Mouse (Mus musculus) macrophage (primary cell): Measurements from ENCODE around the gene Slc35f3. TPM values are rescaled to one million over a fixed set of nuclear protein-coding genes. Genes with fewer than 3 reads are reported as not detected.
"Not testable (repeated sequence)": the region's sequence is repeated elsewhere in the genome, so short reads cannot be mapped to it uniquely, and the experiment has no call there.

Experiments
- H3K27ac ChIP-seq: fragments of 350-480 bp; formaldehyde crosslinking; 2 replicates; pipeline ENCODE4 v1.9.0; 2021
- H3K36me3 ChIP-seq: fragments of 350-480 bp; formaldehyde crosslinking; 2 replicates; pipeline ENCODE4 v1.9.0; 2021; ENCODE audit errors: inconsistent target
- H3K4me3 ChIP-seq: fragments of 350-480 bp; formaldehyde crosslinking; 2 replicates; pipeline ENCODE4 v1.9.0; 2021; ENCODE audit errors: inconsistent target
- H3K79me2 ChIP-seq: fragments of 350-480 bp; formaldehyde crosslinking; 2 replicates; pipeline ENCODE4 v1.9.0; 2021; ENCODE audit errors: inconsistent target
- WGBS: methylation state at CpG from one replicate; pipeline ENCODE4 v1.1.7; 2026; ENCODE audit warnings: inconsistent platforms; ENCODE audit not compliant: missing documents; 5-methylcytosine and 5-hydroxymethylcytosine counted together
- polyA plus RNA-seq: library from polyadenylated mRNA; stranded (reverse); fragments of 250-400 nt; gene quantifications from 3 replicates; pipeline ENCODE4 v1.2.4, GENCODE M21; 2018; ENCODE audit warnings: inconsistent platforms

Gene Slc35f3
- polyA plus RNA-seq, 1 experiment from 2014 or later, result not detected

- not testable (repeated sequence) for H3K79me2 ChIP-seq, H3K36me3 ChIP-seq, H3K4me3 ChIP-seq, H3K27ac ChIP-seq
Measured at GRCm38 (mm10) chr8:126404550-126404949, 106.2 kb downstream of the Slc35f3 start.

- WGBS, result 72% methylated on average over 4 of the region's 4 CpGs
- Histone ChIP-seq H3K79me2 (no peaks in the 10 kb centered on the region), H3K4me3 (no peak overlapping the region), H3K27ac (no peak overlapping the region), H3K36me3 (no peaks in the 10 kb centered on the region)
Measured at GRCm38 (mm10) chr8:126405030-126405429, 106.7 kb downstream of the Slc35f3 start.

GRCm38 (mm10) chr8:126420834-126421233, 122.5 kb downstream of the Slc35f3 start:
- no peak overlapping the region for H3K27ac ChIP-seq
- WGBS, result 86% methylated on average over 3 of the region's 3 CpGs

GRCm38 (mm10) chr8:126422174-126422919, 124.0 kb downstream of the Slc35f3 start, which contains the start of gene Coa6:
TSS of gene Coa6 (plus strand) at chr8:126422515.
- H3K27ac ChIP-seq, result peak within 1 kb of the TSS; percentile 33
- peak within 1 kb of the TSS; percentile 84 for H3K4me3 ChIP-seq
- WGBS, result under 1% methylated on average over 58 of the region's 61 CpGs
- peaks cover 13% of the 10 kb centered on the region; the same call in 1 of the 2 replicates for H3K79me2 ChIP-seq
- H3K36me3 ChIP-seq, result peaks cover 22% of the 10 kb centered on the region

More at GRCm38 (mm10) chr8:126420834-126421233, 122.5 kb downstream of the Slc35f3 start:
- Histone ChIP-seq H3K36me3 (peaks cover 8% of the 10 kb centered on the region), H3K4me3 (no peak overlapping the region), H3K79me2 (peaks cover 13% of the 10 kb centered on the region; the same call in 1 of the 2 replicates)

GRCm38 (mm10) chr8:126422920-126423300, 124.6 kb downstream of the Slc35f3 start:
- Histone ChIP-seq H3K4me3 (peak overlapping the region; percentile 84), H3K27ac (peak overlapping the region; percentile 33), H3K79me2 (peaks cover 13% of the 10 kb centered on the region; the same call in 1 of the 2 replicates), H3K36me3 (peaks cover 28% of the 10 kb centered on the region)
- WGBS, result 11% methylated on average over 9 of the region's 9 CpGs

GRCm38 (mm10) chr8:126424163-126424562, 125.8 kb downstream of the Slc35f3 start:
- 82% methylated on average over 4 of the region's 4 CpGs for WGBS
- H3K36me3 ChIP-seq, result peaks cover 34% of the 10 kb centered on the region
- peaks cover 13% of the 10 kb centered on the region; the same call in 1 of the 2 replicates for H3K79me2 ChIP-seq
- no peak overlapping the region for H3K27ac ChIP-seq
- no peak overlapping the region for H3K4me3 ChIP-seq

- 81% methylated on average over 1 of the region's 1 CpGs for WGBS
- H3K4me3 ChIP-seq, result no peak overlapping the region
- peaks cover 34% of the 10 kb centered on the region for H3K36me3 ChIP-seq
- peaks cover 13% of the 10 kb centered on the region; the same call in 1 of the 2 replicates for H3K79me2 ChIP-seq
- no peak overlapping the region for H3K27ac ChIP-seq
Measured at GRCm38 (mm10) chr8:126424946-126425345, 126.6 kb downstream of the Slc35f3 start.

- Histone ChIP-seq H3K79me2 (no peaks in the 10 kb centered on the region), H3K27ac (no peak overlapping the region), H3K36me3 (peaks cover 34% of the 10 kb centered on the region), H3K4me3 (no peak overlapping the region)
- 96% methylated on average over 5 of the region's 5 CpGs for WGBS
Measured at GRCm38 (mm10) chr8:126429635-126430034, 131.3 kb downstream of the Slc35f3 start.

- WGBS, result 89% methylated on average over 7 of the region's 7 CpGs
- H3K79me2 ChIP-seq, result no peaks in the 10 kb centered on the region
- H3K27ac ChIP-seq, result no peak overlapping the region
- no peaks in the 10 kb centered on the region for H3K36me3 ChIP-seq
- no peak overlapping the region for H3K4me3 ChIP-seq
Measured at GRCm38 (mm10) chr8:126433827-126434226, 135.5 kb downstream of the Slc35f3 start.

GRCm38 (mm10) chr8:126438937-126439336, 140.6 kb downstream of the Slc35f3 start:
- Histone ChIP-seq H3K4me3 (no peak overlapping the region), H3K79me2 (no peaks in the 10 kb centered on the region), H3K27ac (no peak overlapping the region), H3K36me3 (no peaks in the 10 kb centered on the region)
- WGBS, result 100% methylated on average over 2 of the region's 2 CpGs

Other genes starting within 250 kb of the Slc35f3 start
- 12.3 to 33.1 TPM (median 27.8 TPM) in 3 replicates for gene Coa6, start 124.0 kb downstream of the Slc35f3 start, polyA plus RNA-seq
- 0.77 to 2.4 TPM (median 0.80 TPM) in 3 replicates for gene Tarbp1, start 176.5 kb downstream of the Slc35f3 start, polyA plus RNA-seq